Mouse (Mus musculus) liver, postnatal 0 days (tissue): ENCODE data around the gene Gak.

Experiments
- CTCF ChIP-seq: sonication (generic); IDR thresholded peaks from 2 replicates; pipeline ENCODE4 v1.5.1; 2016; ENCODE audit warnings: antibody characterized with exemption, low read depth
- EP300 ChIP-seq: IDR thresholded peaks from 2 replicates; pipeline ENCODE4 v1.6.1; 2016; ENCODE audit warnings: antibody characterized with exemption, low read depth, mild to moderate bottlenecking

GRCm38 (mm10) chr5:108554041-108554440 lies 75.5 kb downstream of the Gak start:
- TF ChIP-seq CTCF = no peak
- no peak for TF ChIP-seq EP300
